Mouse (Mus musculus) liver, embryonic 15.5 days (tissue): ENCODE results near the gene Dmrtb1. TPM values are rescaled to one million over a fixed set of nuclear protein-coding genes. Genes with fewer than 3 reads are reported as not detected.

ENCODE experiments used
- ATAC-seq: fragments of 200-750 bp; cut with Nextera tagmentation; 2 replicates; pipeline ENCODE4 v1.8.0; 2017; ENCODE audit warnings: moderate number of reproducible peaks, mild to moderate bottlenecking, moderate library complexity; ENCODE audit not compliant: insufficient read depth
- H3K27ac ChIP-seq: fragments of 300-500 bp; sonication (generic); replicated peaks from 2 replicates; pipeline ENCODE4 v1.5.1; 2015; ENCODE audit warnings: mild to moderate bottlenecking, inconsistent platforms
- H3K27me3 ChIP-seq: fragments of 300-500 bp; sonication (generic); 2 replicates; pipeline ENCODE4 v1.6.1; 2015; ENCODE audit warnings: mild to moderate bottlenecking, inconsistent platforms
- H3K36me3 ChIP-seq: fragments of 300-500 bp; sonication (generic); replicated peaks from 2 replicates; pipeline ENCODE4 v1.6.1; 2015; ENCODE audit warnings: moderate library complexity, mild to moderate bottlenecking, inconsistent platforms
- H3K4me1 ChIP-seq: fragments of 300-500 bp; sonication (generic); replicated peaks from 2 replicates; pipeline ENCODE4 v1.6.1; 2015; ENCODE audit warnings: inconsistent platforms
- H3K4me2 ChIP-seq: fragments of 300-500 bp; sonication (generic); 2 replicates; pipeline ENCODE4 v1.6.1; 2015; ENCODE audit warnings: moderate library complexity, mild to moderate bottlenecking, inconsistent platforms
- H3K4me3 ChIP-seq: fragments of 300-500 bp; sonication (generic); replicated peaks from 2 replicates; pipeline ENCODE4 v1.5.1; 2015; ENCODE audit warnings: mild to moderate bottlenecking, inconsistent platforms
- H3K9ac ChIP-seq: fragments of 300-500 bp; sonication (generic); 2 replicates; pipeline ENCODE4 v1.6.1; 2015; ENCODE audit warnings: moderate library complexity, mild to moderate bottlenecking, inconsistent platforms
- H3K9me3 ChIP-seq: fragments of 300-500 bp; sonication (generic); replicated peaks from 2 replicates; pipeline ENCODE4 v1.6.1; 2016; ENCODE audit warnings: inconsistent platforms
- WGBS: fragments of 180-500 bp; shearing (Covaris S2); methylation state at CpG from one replicate; pipeline ENCODE4 v1.1.7; 2015; ENCODE audit warnings: mixed read lengths; ENCODE audit not compliant: insufficient replicate concordance; 5-methylcytosine and 5-hydroxymethylcytosine counted together
- microRNA-seq: library from miRNA; unstranded; fragments of <30 nt; microRNA quantifications from one replicate; pipeline ENCODE4, GENCODE M21; 2016
- polyA plus RNA-seq: library from polyadenylated mRNA; unstranded; fragments of >200 nt; fragmentation: Nextera tagmentation; extraction: Ambion mirVana; gene quantifications from 2 replicates; pipeline ENCODE4 v1.2.1, GENCODE M21; 2015

Dmrtb1 gene
- polyA plus RNA-seq, 1 experiment from 2014 or later = not detected

- WGBS = 53% methylated on average over 4 of the region's 4 CpGs
- H3K4me3 ChIP-seq = no peak overlapping the region
- no peak for ATAC-seq
Observed at GRCm38 (mm10) chr4:107641624-107642023, 42.4 kb downstream of the Dmrtb1 start.

GRCm38 (mm10) chr4:107638303-107638702 lies 45.7 kb downstream of the Dmrtb1 start:
- Histone ChIP-seq H3K4me1 (no peaks in the 10 kb centered on the region), H3K36me3 (no peaks in the 10 kb centered on the region), H3K4me3 (no peak overlapping the region), H3K27me3 (no peaks in the 10 kb centered on the region), H3K9me3 (no peaks in the 10 kb centered on the region), H3K4me2 (no peak overlapping the region), H3K27ac (no peak overlapping the region), H3K9ac (no peak overlapping the region)
- 72% methylated on average over 10 of the region's 10 CpGs for WGBS
- no peak for ATAC-seq

More at GRCm38 (mm10) chr4:107641624-107642023, 42.4 kb downstream of the Dmrtb1 start:
- H3K4me1 ChIP-seq = no peaks in the 10 kb centered on the region
- H3K27ac ChIP-seq = no peak overlapping the region
- H3K4me2 ChIP-seq = no peak overlapping the region
- no peak overlapping the region for H3K9ac ChIP-seq
- no peaks in the 10 kb centered on the region for H3K9me3 ChIP-seq
- H3K27me3 ChIP-seq = no peaks in the 10 kb centered on the region
- no peaks in the 10 kb centered on the region for H3K36me3 ChIP-seq

- no peak overlapping the region for H3K4me2 ChIP-seq
- 40% methylated on average over 3 of the region's 3 CpGs for WGBS
Observed at GRCm38 (mm10) chr4:107637670-107638069, 46.4 kb downstream of the Dmrtb1 start.

GRCm38 (mm10) chr4:107636099-107636498 lies 47.9 kb downstream of the Dmrtb1 start:
- Histone ChIP-seq H3K27me3 (no peaks in the 10 kb centered on the region), H3K9ac (no peak overlapping the region), H3K4me3 (no peak overlapping the region), H3K27ac (no peak overlapping the region), H3K9me3 (no peaks in the 10 kb centered on the region), H3K4me1 (no peaks in the 10 kb centered on the region), H3K4me2 (no peak overlapping the region), H3K36me3 (no peaks in the 10 kb centered on the region)
- 54% methylated on average over 6 of the region's 6 CpGs for WGBS
- no peak; the same call in 1 of the 2 replicates for ATAC-seq

More at GRCm38 (mm10) chr4:107637670-107638069, 46.4 kb downstream of the Dmrtb1 start:
- no peaks in the 10 kb centered on the region for H3K36me3 ChIP-seq
- no peaks in the 10 kb centered on the region for H3K9me3 ChIP-seq
- H3K4me3 ChIP-seq = no peak overlapping the region
- no peak overlapping the region for H3K9ac ChIP-seq
- H3K27ac ChIP-seq = no peak overlapping the region
- no peaks in the 10 kb centered on the region for H3K4me1 ChIP-seq
- ATAC-seq = no peak
- no peaks in the 10 kb centered on the region for H3K27me3 ChIP-seq

GRCm38 (mm10) chr4:107634631-107635030 lies 49.4 kb downstream of the Dmrtb1 start:
- no peak overlapping the region for H3K4me2 ChIP-seq
- 55% methylated on average over 6 of the region's 6 CpGs for WGBS
- no peaks in the 10 kb centered on the region for H3K9me3 ChIP-seq
- no peak overlapping the region for H3K9ac ChIP-seq
- no peaks in the 10 kb centered on the region for H3K4me1 ChIP-seq
- no peak overlapping the region for H3K27ac ChIP-seq
- H3K27me3 ChIP-seq = no peaks in the 10 kb centered on the region
- no peaks in the 10 kb centered on the region for H3K36me3 ChIP-seq
- ATAC-seq = no peak
- no peak overlapping the region for H3K4me3 ChIP-seq

GRCm38 (mm10) chr4:107628921-107629411 lies 55.1 kb downstream of the Dmrtb1 start:
- Histone ChIP-seq H3K27ac (no peak overlapping the region), H3K4me2 (no peak overlapping the region), H3K9me3 (no peaks in the 10 kb centered on the region), H3K9ac (no peak overlapping the region), H3K36me3 (no peaks in the 10 kb centered on the region), H3K4me1 (no peaks in the 10 kb centered on the region), H3K27me3 (peaks cover 8% of the 10 kb centered on the region; the same call in 1 of the 2 replicates), H3K4me3 (no peak overlapping the region)
- 70% methylated on average over 17 of the region's 17 CpGs for WGBS
- ATAC-seq = no peak

- H3K4me3 ChIP-seq = no peak overlapping the region
- ATAC-seq = no peak
- no peaks in the 10 kb centered on the region for H3K9me3 ChIP-seq
- H3K36me3 ChIP-seq = no peaks in the 10 kb centered on the region
- peaks cover 8% of the 10 kb centered on the region; the same call in 1 of the 2 replicates for H3K27me3 ChIP-seq
- WGBS = 26% methylated on average over 4 of the region's 4 CpGs
- H3K27ac ChIP-seq = no peak overlapping the region
- no peaks in the 10 kb centered on the region for H3K4me1 ChIP-seq
- no peak overlapping the region for H3K9ac ChIP-seq
- no peak overlapping the region for H3K4me2 ChIP-seq
Observed at GRCm38 (mm10) chr4:107628226-107628625, 55.8 kb downstream of the Dmrtb1 start.

Small RNAs within 50 kb of the gene (microRNA-seq; reads per million reads assigned to microRNA genes)
- gene Gm25123 = not detected

Other genes starting within 250 kb of the Dmrtb1 start
- gene Glis1, start 249.6 kb downstream of the Dmrtb1 start, polyA plus RNA-seq = 0.14 and 0.38 TPM in 2 replicates
- 2.1 and 2.8 TPM in 2 replicates for gene Lrp8, start 118.0 kb upstream of the Dmrtb1 start, polyA plus RNA-seq
- gene Magoh, start 195.5 kb upstream of the Dmrtb1 start, polyA plus RNA-seq = 62.0 and 80.4 TPM in 2 replicates
- 29.2 and 34.8 TPM in 2 replicates for gene 0610037L13Rik, start 205.6 kb upstream of the Dmrtb1 start, polyA plus RNA-seq
- 40.5 and 43.3 TPM in 2 replicates for gene Cpt2, start 239.4 kb upstream of the Dmrtb1 start, polyA plus RNA-seq